Mouse (Mus musculus): ENCODE data around the gene Cnnm2.

GRCm38 (mm10) chr19:46897135-46897534, 135.7 kb downstream of the Cnnm2 start:
- TF ChIP-seq CTCF (IDR thresholded peaks at IDR 0.05; ENCODE audit: borderline replicate concordance, control insufficient read depth, extremely low read depth, insufficient read depth, low read length, poor library complexity) (no peak), POLR2A (IDR thresholded peaks at IDR 0.05; ENCODE audit: control insufficient read depth, extremely low read depth, insufficient read depth, low read length, poor library complexity) (no peak)
